22 mouse cellular contexts compared by ENCODE assay signal in genomic region chr11:71729287-71729686, GRCm38 (mm10). TPM values are rescaled to one million over a fixed set of nuclear protein-coding genes. Genes with fewer than 3 reads are reported as not detected.
DNase-seq lines count a peak whose midpoint lies in the region; ATAC-seq lines count a peak whose summit lies in the region.
"Had no signal": no experiment of that assay in that cellular context is flagged by ENCODE, and none has a peak within 500 bp of the region (broad histone marks: within the 10 kb centered on the region; RNA-seq: fewer than 3 reads in every experiment).

No protein-coding gene starts in this region.

- H3K27ac ChIP-seq in forebrain, embryonic 14.5 days (ENCODE audit: low read depth, low read length) = no peak overlapping the region
- no peak overlapping the region for H3K27ac ChIP-seq in forebrain, embryonic 15.5 days (replicated peaks)
- no peak overlapping the region for H3K27ac ChIP-seq in midbrain, embryonic 13.5 days
- no peak overlapping the region for H3K27ac ChIP-seq in midbrain, embryonic 10.5 days (replicated peaks)
- H3K27ac ChIP-seq in midbrain, embryonic 15.5 days = no peak overlapping the region
- H3K27ac ChIP-seq: gastrocnemius, adult 2 months; hindbrain, embryonic 10.5 days; hindbrain, embryonic 13.5 days had no signal

- H3K9me3 ChIP-seq in forebrain, embryonic 14.5 days (replicated peaks; ENCODE audit: control insufficient read depth, low read length) = no peaks in the 10 kb centered on the region
- no peaks in the 10 kb centered on the region for H3K9me3 ChIP-seq in forebrain, embryonic 15.5 days
- H3K9me3 ChIP-seq in midbrain, embryonic 13.5 days = no peaks in the 10 kb centered on the region
- no peaks in the 10 kb centered on the region for H3K9me3 ChIP-seq in midbrain, embryonic 10.5 days (replicated peaks)
- H3K9me3 ChIP-seq in midbrain, embryonic 15.5 days = no peaks in the 10 kb centered on the region
- H3K9me3 ChIP-seq: hindbrain, embryonic 10.5 days; hindbrain, embryonic 13.5 days had no signal

- no peak overlapping the region for H3K4me3 ChIP-seq in forebrain, embryonic 14.5 days (ENCODE audit: low read depth, low read length)
- H3K4me3 ChIP-seq in forebrain, embryonic 15.5 days = no peak overlapping the region
- H3K4me3 ChIP-seq in midbrain, embryonic 13.5 days (replicated peaks) = no peak overlapping the region
- H3K4me3 ChIP-seq in midbrain, embryonic 10.5 days = no peak overlapping the region
- no peak overlapping the region for H3K4me3 ChIP-seq in midbrain, embryonic 15.5 days
- H3K4me3 ChIP-seq: gastrocnemius, adult 2 months; hindbrain, embryonic 10.5 days; hindbrain, embryonic 13.5 days had no signal

- no peaks in the 10 kb centered on the region for H3K36me3 ChIP-seq in forebrain, embryonic 14.5 days (ENCODE audit: control insufficient read depth, insufficient read depth, low read length)
- no peaks in the 10 kb centered on the region for H3K36me3 ChIP-seq in forebrain, embryonic 15.5 days
- H3K36me3 ChIP-seq in midbrain, embryonic 13.5 days = no peaks in the 10 kb centered on the region
- no peaks in the 10 kb centered on the region for H3K36me3 ChIP-seq in midbrain, embryonic 10.5 days
- no peaks in the 10 kb centered on the region for H3K36me3 ChIP-seq in midbrain, embryonic 15.5 days (replicated peaks)
- H3K36me3 ChIP-seq: hindbrain, embryonic 10.5 days; hindbrain, embryonic 13.5 days had no signal

- no peak overlapping the region for H3K4me2 ChIP-seq in forebrain, embryonic 14.5 days (ENCODE audit: low read length)
- H3K4me2 ChIP-seq in forebrain, embryonic 15.5 days (replicated peaks) = no peak overlapping the region
- no peak overlapping the region for H3K4me2 ChIP-seq in midbrain, embryonic 13.5 days (replicated peaks)
- no peak overlapping the region for H3K4me2 ChIP-seq in midbrain, embryonic 15.5 days
- H3K4me2 ChIP-seq: heart, embryonic 11.5 days; hindbrain, embryonic 13.5 days had no signal

- H3K27me3 ChIP-seq in forebrain, embryonic 14.5 days (replicated peaks; ENCODE audit: control insufficient read depth, insufficient read depth, low read length) = no peaks in the 10 kb centered on the region
- H3K27me3 ChIP-seq in forebrain, embryonic 15.5 days = no peaks in the 10 kb centered on the region
- H3K27me3 ChIP-seq in midbrain, embryonic 13.5 days = no peaks in the 10 kb centered on the region
- no peaks in the 10 kb centered on the region for H3K27me3 ChIP-seq in midbrain, embryonic 10.5 days (ENCODE audit: low read depth, poor library complexity, severe bottlenecking)
- no peaks in the 10 kb centered on the region for H3K27me3 ChIP-seq in midbrain, embryonic 15.5 days (replicated peaks)
- H3K27me3 ChIP-seq: hindbrain, embryonic 13.5 days had no signal

- 40% methylated on average over 3 of the region's 3 CpGs for WGBS in forebrain, embryonic 14.5 days
- WGBS in forebrain, embryonic 15.5 days = 51% methylated on average over 3 of the region's 3 CpGs
- WGBS in midbrain, embryonic 13.5 days = 33% methylated on average over 3 of the region's 3 CpGs
- WGBS in midbrain, embryonic 10.5 days = 70% methylated on average over 3 of the region's 3 CpGs
- WGBS in midbrain, embryonic 15.5 days = 37% methylated on average over 3 of the region's 3 CpGs

- peak; percentile 35 for DNase-seq in forebrain, embryonic 14.5 days (ENCODE audit: low spot score)
- no peak for DNase-seq in midbrain, embryonic 10.5 days (ENCODE audit: low spot score)
- DNase-seq in urinary bladder, postnatal 14 days (ENCODE audit: low spot score) = no peak
- DNase-seq: adrenal gland, adult 8-10 months; adrenal gland, postnatal 25 days; cerebellum, adult 18-20 months; cerebellum, adult 9-10 months; cerebellum, postnatal 14 days; gastrocnemius, adult 2 months; gastrocnemius, postnatal 14 days; heart, adult 11 months; heart, postnatal 36 days had no signal

- no peak for ATAC-seq in forebrain, embryonic 14.5 days
- no peak for ATAC-seq in forebrain, embryonic 15.5 days (replicated peaks)
- 0 out of 2 replicates have a peak, but pooled peaks have one; percentile 40 for ATAC-seq in midbrain, embryonic 13.5 days
- peak; percentile 69 for ATAC-seq in midbrain, embryonic 15.5 days (replicated peaks)
- ATAC-seq: activated CD4-positive, CD25-positive, alpha-beta regulatory T cell, adult 4 months; forebrain, embryonic 16.5 days; hindbrain, embryonic 16.5 days; inflammation-experienced regulatory T-cells, adult 6 months had no signal

- H3K4me1 ChIP-seq in forebrain, embryonic 14.5 days (ENCODE audit: control insufficient read depth, insufficient read depth, low read length) = no peaks in the 10 kb centered on the region
- H3K4me1 ChIP-seq in forebrain, embryonic 15.5 days = no peaks in the 10 kb centered on the region
- peaks cover 17% of the 10 kb centered on the region; the same call in 1 of the 2 replicates for H3K4me1 ChIP-seq in midbrain, embryonic 13.5 days (replicated peaks)
- H3K4me1 ChIP-seq in midbrain, embryonic 10.5 days = peaks cover 19% of the 10 kb centered on the region
- H3K4me1 ChIP-seq in midbrain, embryonic 15.5 days = peaks cover 9% of the 10 kb centered on the region; the same call in 1 of the 2 replicates

- no peak overlapping the region for H3K9ac ChIP-seq in forebrain, embryonic 14.5 days (ENCODE audit: low read length)
- H3K9ac ChIP-seq in forebrain, embryonic 15.5 days (replicated peaks) = no peak overlapping the region
- H3K9ac ChIP-seq in midbrain, embryonic 13.5 days (replicated peaks) = no peak overlapping the region
- H3K9ac ChIP-seq in midbrain, embryonic 15.5 days = no peak overlapping the region
- H3K9ac ChIP-seq: hindbrain, embryonic 13.5 days had no signal

RNA-seq across cellular contexts. Expression of gene Wscd1, which starts 20.4 kb away (rescaled TPM):
- 23.1 and 31.7 TPM in 2 replicates for polyA plus RNA-seq in forebrain, embryonic 14.5 days (2014; fragmentation: Nextera tagmentation; extraction: Ambion mirVana)
- 52.2 and 58.4 TPM in 2 replicates for polyA plus RNA-seq in forebrain, embryonic 15.5 days (2015; fragmentation: Nextera tagmentation; extraction: Ambion mirVana)
- 79.2 and 82.5 TPM in 2 replicates for polyA plus RNA-seq in midbrain, embryonic 13.5 days (2015; fragmentation: Nextera tagmentation; extraction: Ambion mirVana)
- 61.5 and 86.9 TPM in 2 replicates for polyA plus RNA-seq in midbrain, embryonic 10.5 days (2016; fragmentation: Nextera tagmentation; extraction: Ambion mirVana)
- polyA plus RNA-seq in midbrain, embryonic 15.5 days (2015; fragmentation: Nextera tagmentation; extraction: Ambion mirVana) = 86.4 and 95.0 TPM in 2 replicates
- polyA plus RNA-seq: activated CD4-positive, CD25-positive, alpha-beta regulatory T cell, adult 4 months; inflammation-experienced regulatory T-cells, adult 6 months had no signal

Comparison
In these comparisons a context has a peak if more than half of its experiments do, and no peak if none do; other contexts are left out.
1. ATAC-seq: peak in midbrain, embryonic 13.5 days (single experiment) and midbrain, embryonic 15.5 days (single experiment); none in forebrain, embryonic 14.5 days (single experiment) and forebrain, embryonic 15.5 days (single experiment).